Comparison of ENCODE assay signal across 7 mouse cellular contexts in the genomic region with DNA sequence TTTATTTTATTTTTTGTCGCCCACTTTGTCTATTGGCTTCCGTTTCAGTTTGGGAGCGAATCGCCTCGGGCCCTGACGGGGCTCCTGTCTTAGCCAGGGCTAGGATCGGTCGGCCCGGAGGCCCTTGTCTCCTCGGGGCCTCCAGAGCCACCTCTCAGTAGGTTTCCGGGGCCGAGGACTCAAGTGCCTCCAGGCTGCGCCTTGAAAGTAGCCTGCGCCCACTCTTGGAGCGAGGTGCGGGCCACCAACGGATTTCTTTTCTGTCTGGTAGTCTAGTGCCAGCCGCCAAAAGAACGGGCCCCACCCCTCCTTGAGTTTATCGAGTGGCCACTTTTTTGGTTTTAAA. TPM values are rescaled to one million over a fixed set of nuclear protein-coding genes. Genes with fewer than 3 reads are reported as not detected.
DNase-seq lines count a peak whose midpoint lies in the region; ATAC-seq and TF ChIP-seq lines count a peak whose summit lies in the region.

No protein-coding gene starts in this region.

- peaks cover 3% of the 10 kb centered on the region; the same call in 1 of the 2 replicates for H3K4me1 ChIP-seq in hindbrain, embryonic 16.5 days (ENCODE audit: control insufficient read depth, insufficient read depth, low read depth, low read length)
- peaks cover 12% of the 10 kb centered on the region; the same call in 1 of the 2 replicates for H3K4me1 ChIP-seq in midbrain, embryonic 10.5 days
- H3K4me1 ChIP-seq in spleen, adult 2 months (ENCODE audit: control insufficient read depth, insufficient read depth, insufficient read length), result no peaks in the 10 kb centered on the region

- H3K27ac ChIP-seq in gastrocnemius, adult 2 months, result peak overlapping the region; percentile 98
- H3K27ac ChIP-seq in hindbrain, embryonic 16.5 days (ENCODE audit: low read depth, low read length), result peak overlapping the region; percentile 96
- peak overlapping the region; percentile 99 for H3K27ac ChIP-seq in midbrain, embryonic 10.5 days (replicated peaks)
- H3K27ac ChIP-seq in spleen, adult 2 months (ENCODE audit: insufficient read depth, low read length), result peak overlapping the region; percentile 82

- H3K9ac ChIP-seq in hindbrain, embryonic 16.5 days (ENCODE audit: low read depth, low read length), result peak overlapping the region; percentile 90

- no peak for TF ChIP-seq CTCF in gastrocnemius, adult 2 months (IDR thresholded peaks at IDR 0.05)
- TF ChIP-seq CTCF in spleen, adult 2 months (IDR thresholded peaks at IDR 0.05; ENCODE audit: extremely low read depth, insufficient read depth, insufficient read length, insufficient replicate concordance), result no peak

- ATAC-seq in hindbrain, embryonic 16.5 days, result peak; percentile 49

- DNase-seq in ZHBTc4 (ENCODE audit: low read depth, low spot score), result peak; percentile 69
- peak; percentile 62 to 64 for DNase-seq in cerebellum, postnatal 14 days
- peak; percentile 54 for DNase-seq in gastrocnemius, adult 2 months
- peak; percentile 19 to 62 for DNase-seq in left cerebral cortex, postnatal 10 days (ENCODE audit: extremely low spot score in 1 of 2, low spot score in 2 of 2)
- peak; percentile 75 for DNase-seq in midbrain, embryonic 10.5 days (ENCODE audit: low spot score)
- DNase-seq in spleen, adult 2 months (ENCODE audit: low read depth in 1 of 2, low spot score in 2 of 2), result peak; percentile 12 to 29

- peaks cover 4% of the 10 kb centered on the region; the same call in 1 of the 2 replicates for H3K36me3 ChIP-seq in hindbrain, embryonic 16.5 days (ENCODE audit: control insufficient read depth, insufficient read depth, low read length)
- peaks cover 35% of the 10 kb centered on the region for H3K36me3 ChIP-seq in midbrain, embryonic 10.5 days
- peaks cover 7% of the 10 kb centered on the region for H3K36me3 ChIP-seq in spleen, adult 2 months (ENCODE audit: control insufficient read depth, insufficient read depth, low read length)

- no peaks in the 10 kb centered on the region for H3K9me3 ChIP-seq in hindbrain, embryonic 16.5 days (ENCODE audit: control insufficient read depth, low read length)
- no peaks in the 10 kb centered on the region for H3K9me3 ChIP-seq in midbrain, embryonic 10.5 days (replicated peaks)

- no peak for TF ChIP-seq POLR2A in spleen, adult 2 months (IDR thresholded peaks at IDR 0.05; ENCODE audit: low read depth, low read length)

- intact Hi-C loops in gastrocnemius, adult 2 months (cut with DNase I), result loop anchor here (5.0 kb wide), 3 partner anchors 35 to 110 kb away; partner anchors contain the start of genes Dcaf4, Psen1 and Zfyve1
- intact Hi-C loops in left cerebral cortex, postnatal 10 days (cut with DNase I), result loop anchor here (5.0 kb wide), 1 partner anchor 35 kb away; the partner anchor contains the start of gene Zfyve1

- peak overlapping the region; percentile 85 for H3K4me3 ChIP-seq in gastrocnemius, adult 2 months
- H3K4me3 ChIP-seq in hindbrain, embryonic 16.5 days (ENCODE audit: low read length), result peak overlapping the region; percentile 83
- peak overlapping the region; percentile 93 for H3K4me3 ChIP-seq in midbrain, embryonic 10.5 days
- peak overlapping the region; percentile 94 for H3K4me3 ChIP-seq in spleen, adult 2 months (ENCODE audit: extremely low read depth, insufficient read depth, insufficient read length)

- H3K4me2 ChIP-seq in hindbrain, embryonic 16.5 days (ENCODE audit: low read length), result peak overlapping the region; percentile 63

- WGBS in hindbrain, embryonic 16.5 days, result 1% methylated on average over 20 of the region's 20 CpGs
- under 1% methylated on average over 20 of the region's 20 CpGs for WGBS in midbrain, embryonic 10.5 days
- WGBS in spleen, adult 2 months, result under 1% methylated on average over 20 of the region's 20 CpGs

- no peaks in the 10 kb centered on the region for H3K27me3 ChIP-seq in hindbrain, embryonic 16.5 days (replicated peaks; ENCODE audit: control insufficient read depth, insufficient read depth, low read length)
- H3K27me3 ChIP-seq in midbrain, embryonic 10.5 days (ENCODE audit: low read depth, poor library complexity, severe bottlenecking), result no peaks in the 10 kb centered on the region
- no peaks in the 10 kb centered on the region for H3K27me3 ChIP-seq in spleen, adult 2 months (ENCODE audit: control insufficient read depth, insufficient read depth, low read length)

RNA-seq across cellular contexts. Expression of gene Rbm25, which starts 1.6 kb away (rescaled TPM):
- 10 to 100 TPM; 43.0 to 52.8 TPM for total RNA-seq in gastrocnemius, adult 2 months (2021)
- 217 TPM in 2 replicates for polyA plus RNA-seq in hindbrain, embryonic 16.5 days (2015; fragmentation: Nextera tagmentation; extraction: Ambion mirVana)
- total RNA-seq in left cerebral cortex, postnatal 10 days (2021), result 100 to 1,000 TPM; 124 to 131 TPM
- polyA plus RNA-seq in midbrain, embryonic 10.5 days (2016; fragmentation: Nextera tagmentation; extraction: Ambion mirVana), result 284 and 314 TPM in 2 replicates
- 19.4 and 20.2 TPM in 2 replicates for polyA plus RNA-seq in spleen, adult 2 months (2012; rRNA removed)

RNA-seq across cellular contexts. Expression of gene Zfyve1, which starts 35.6 kb away (rescaled TPM):
- 10 to 100 TPM; 19.9 to 24.8 TPM for total RNA-seq in gastrocnemius, adult 2 months (2021)
- polyA plus RNA-seq in hindbrain, embryonic 16.5 days (2015; fragmentation: Nextera tagmentation; extraction: Ambion mirVana), result 20.8 and 26.1 TPM in 2 replicates
- 10 to 100 TPM; 37.2 to 40.3 TPM for total RNA-seq in left cerebral cortex, postnatal 10 days (2021)
- 21.1 and 26.8 TPM in 2 replicates for polyA plus RNA-seq in midbrain, embryonic 10.5 days (2016; fragmentation: Nextera tagmentation; extraction: Ambion mirVana)
- polyA plus RNA-seq in spleen, adult 2 months (2012; rRNA removed), result 26.5 and 29.0 TPM in 2 replicates

RNA-seq across cellular contexts. Expression of gene Psen1, which starts 55.3 kb away (rescaled TPM):
- total RNA-seq in gastrocnemius, adult 2 months (2021), result 10 to 100 TPM; 25.8 to 31.2 TPM
- polyA plus RNA-seq in hindbrain, embryonic 16.5 days (2015; fragmentation: Nextera tagmentation; extraction: Ambion mirVana), result 65.1 and 73.6 TPM in 2 replicates
- 10 to 100 TPM; 63.2 to 66.8 TPM for total RNA-seq in left cerebral cortex, postnatal 10 days (2021)
- 68.7 and 70.0 TPM in 2 replicates for polyA plus RNA-seq in midbrain, embryonic 10.5 days (2016; fragmentation: Nextera tagmentation; extraction: Ambion mirVana)
- polyA plus RNA-seq in spleen, adult 2 months (2012; rRNA removed), result 14.3 and 20.2 TPM in 2 replicates

Comparison
In these comparisons a context has a peak if more than half of its experiments do, and no peak if none do; other contexts are left out.
1. Peak in every context shown above with its lines: DNase-seq, ATAC-seq, H3K4me3 ChIP-seq and H3K27ac ChIP-seq.
2. DNase-seq: peak in every context shown above with its lines; median percentile 75 in midbrain, embryonic 10.5 days; 69 in ZHBTc4; 63 in cerebellum, postnatal 14 days; 54 in gastrocnemius, adult 2 months; 40 in left cerebral cortex, postnatal 10 days; 20 in spleen, adult 2 months.
3. RNA of gene Rbm25, which starts 1.6 kb away (polyA plus RNA-seq): 284 to 314 TPM in midbrain, embryonic 10.5 days and 217 TPM in hindbrain, embryonic 16.5 days; 19.4 to 20.2 TPM in spleen, adult 2 months; every median in the first group is over 10 times any median in the second.